Mouse (Mus musculus): ENCODE results near the gene Trmt10b. TPM values are rescaled to one million over a fixed set of nuclear protein-coding genes. Genes with fewer than 3 reads are reported as not detected.
A peak's percentile ranks its signal among the peaks of the same experiment; 100 is the strongest.

Gene Trmt10b
- total and polyA plus RNA-seq, 3 experiments, result 9.9 to 19.7 TPM; not detected in 1

- Histone ChIP-seq H3K9me3 (replicated peaks; ENCODE audit: insufficient read depth, low read length) (no peaks in the 10 kb centered on the region), H3K27ac (ENCODE audit: control insufficient read depth, low read depth, low read length) (peak within 1 kb of the TSS; percentile 66), H3K4me3 (ENCODE audit: control insufficient read depth in 1 of 2, insufficient read depth in 1 of 2, low read depth in 2 of 2, low read length in 2 of 2) (peak within 1 kb of the TSS; percentile 95 to 96), H3K27me3 (ENCODE audit: control insufficient read depth in 1 of 2, insufficient read depth in 2 of 2, low read length in 2 of 2) (peaks cover 0 to 1% of the 10 kb centered on the region in 2 experiments; a peak in 1 of 4 replicates), H3K36me3 (ENCODE audit: control insufficient read depth in 1 of 2, insufficient read depth in 2 of 2, low read length in 2 of 2) (peaks cover 2 to 13% of the 10 kb centered on the region in 2 experiments), H3K79me2 (ENCODE audit: control insufficient read depth, insufficient read depth, low read length, poor library complexity) (peaks cover 25% of the 10 kb centered on the region), H3K4me1 (ENCODE audit: control insufficient read depth in 1 of 2, insufficient read depth in 2 of 2, low read length in 2 of 2) (peaks cover 8 to 14% of the 10 kb centered on the region in 2 experiments), H3K9ac (ENCODE audit: control insufficient read depth, low read depth, low read length, poor library complexity, severe bottlenecking) (peak within 1 kb of the TSS; percentile 93)
- peak; percentile 96 for DNase-seq (ENCODE audit: low read depth, low spot score)
- TF ChIP-seq TBP (IDR thresholded peaks at IDR 0.05; ENCODE audit: low read depth, low read length) (peak; percentile 91), HCFC1 (IDR thresholded peaks at IDR 0.05; ENCODE audit: low read depth, low read length) (peak; percentile 89), NRF1 (IDR thresholded peaks at IDR 0.05; ENCODE audit: insufficient read depth, low read depth, low read length, poor library complexity, severe bottlenecking) (0 out of 2 replicates have a peak, but pooled peaks have one; percentile 24), ZNF384 (IDR thresholded peaks at IDR 0.05; ENCODE audit: low read depth, low read length) (0 out of 2 replicates have a peak, but pooled peaks have one; percentile 11), MXI1 (IDR thresholded peaks at IDR 0.05; ENCODE audit: low read depth, low read length) (peak; percentile 82), USF1 (IDR thresholded peaks at IDR 0.05; ENCODE audit: low read depth, low read length) (no peak), ZKSCAN1 (IDR thresholded peaks at IDR 0.05; ENCODE audit: low read depth, low read length) (no peak), MAZ (IDR thresholded peaks at IDR 0.05; ENCODE audit: low read depth, low read length) (peak; percentile 81; the same call in 1 of the 2 replicates), NELFE (IDR thresholded peaks at IDR 0.05; ENCODE audit: low read depth, low read length) (peak; percentile 89), ETS1 (IDR thresholded peaks at IDR 0.05; ENCODE audit: low read depth, low read length) (peak; percentile 64; the same call in 1 of the 2 replicates), ZMIZ1 (IDR thresholded peaks at IDR 0.05; ENCODE audit: low read depth, low read length) (peak; percentile 60; the same call in 1 of the 2 replicates), RAD21 (IDR thresholded peaks at IDR 0.05; ENCODE audit: low read depth, low read length) (no peak), POLR2AphosphoS5 (IDR thresholded peaks at IDR 0.05; ENCODE audit: borderline replicate concordance, low read depth, low read length) (no peak), SIN3A (IDR thresholded peaks at IDR 0.05; ENCODE audit: low read length) (peak; percentile 91), RCOR1 (IDR thresholded peaks at IDR 0.05; ENCODE audit: low read depth, low read length) (peak; percentile 8; the same call in 1 of the 2 replicates), CTCF (IDR thresholded peaks at IDR 0.05 in 2 of 3, conservative IDR thresholded peaks at IDR 0.05 in 1 of 3; ENCODE audit: control insufficient read depth in 1 of 3, insufficient read depth in 1 of 3, low read depth in 2 of 3, low read length in 3 of 3, poor library complexity in 1 of 3, severe bottlenecking in 1 of 3) (peak in 2 of 3 experiments; percentile 35 to 61; a peak in 4 of 6 replicates), JUND (IDR thresholded peaks at IDR 0.05; ENCODE audit: low read depth, low read length) (no peak), CHD2 (IDR thresholded peaks at IDR 0.05; ENCODE audit: low read length) (0 out of 2 replicates have a peak, but pooled peaks have one; percentile 27), TAL1 (IDR thresholded peaks at IDR 0.05; ENCODE audit: low read length) (no peak), CHD1 (IDR thresholded peaks at IDR 0.05; ENCODE audit: low read depth, low read length) (no peak; the same call in 1 of the 2 replicates), E2F4 (IDR thresholded peaks at IDR 0.05; ENCODE audit: borderline replicate concordance, low read depth, low read length) (no peak; the same call in 1 of the 2 replicates), ZC3H11A (IDR thresholded peaks at IDR 0.05; ENCODE audit: low read depth, low read length) (no peak), POLR2AphosphoS2 (IDR thresholded peaks at IDR 0.05; ENCODE audit: low read length) (peak; percentile 84; the same call in 1 of the 2 replicates), TCF12 (IDR thresholded peaks at IDR 0.05; ENCODE audit: low read depth, low read length) (peak; percentile 86), MYB (IDR thresholded peaks at IDR 0.05; ENCODE audit: low read depth, low read length) (no peak), ELF1 (IDR thresholded peaks at IDR 0.05; ENCODE audit: low read depth, low read length) (peak; percentile 93), POLR2A (IDR thresholded peaks at IDR 0.05; ENCODE audit: control insufficient read depth in 1 of 2, insufficient read depth in 1 of 2, low read depth in 1 of 2, low read length in 2 of 2, poor library complexity in 1 of 2) (peak in 1 of 2 experiments; percentile 86), SMC3 (IDR thresholded peaks at IDR 0.05; ENCODE audit: low read depth, low read length) (no peak; the same call in 1 of the 2 replicates), GATA1 (IDR thresholded peaks at IDR 0.05; ENCODE audit: low read depth, low read length) (no peak), EP300 (IDR thresholded peaks at IDR 0.05; ENCODE audit: low read depth in 1 of 2, low read length in 2 of 2) (peak in 1 of 2 experiments; percentile 52; a peak in 1 of 4 replicates), UBTF (IDR thresholded peaks at IDR 0.05; ENCODE audit: borderline replicate concordance, insufficient read depth, low read depth, low read length) (peak; percentile 91), KAT2A (conservative IDR thresholded peaks at IDR 0.05; ENCODE audit: low read depth, low read length) (no peak; the same call in 1 of the 2 replicates), GABPA (IDR thresholded peaks at IDR 0.05; ENCODE audit: low read depth, low read length) (no peak), BHLHE40 (IDR thresholded peaks at IDR 0.05; ENCODE audit: borderline replicate concordance, low read depth, low read length) (no peak), MAX (IDR thresholded peaks at IDR 0.05; ENCODE audit: low read length) (no peak)
These were observed 44.8 kb downstream of the Trmt10b start, which contains the start of gene Dcaf10 for GRCm38 (mm10) chr4:45341669-45342249. TSS of gene Dcaf10 (plus strand) at chr4:45342101.

Data from MEL (cell line).